Mouse (Mus musculus): ENCODE results near the gene Shank1. TPM values are rescaled to one million over a fixed set of nuclear protein-coding genes. Genes with fewer than 3 reads are reported as not detected.
A peak's percentile ranks its signal among the peaks of the same experiment; 100 is the strongest.

Shank1 gene
- polyA plus RNA-seq, 1 experiment from 2014 or later, result 3.4 TPM

DNA sequence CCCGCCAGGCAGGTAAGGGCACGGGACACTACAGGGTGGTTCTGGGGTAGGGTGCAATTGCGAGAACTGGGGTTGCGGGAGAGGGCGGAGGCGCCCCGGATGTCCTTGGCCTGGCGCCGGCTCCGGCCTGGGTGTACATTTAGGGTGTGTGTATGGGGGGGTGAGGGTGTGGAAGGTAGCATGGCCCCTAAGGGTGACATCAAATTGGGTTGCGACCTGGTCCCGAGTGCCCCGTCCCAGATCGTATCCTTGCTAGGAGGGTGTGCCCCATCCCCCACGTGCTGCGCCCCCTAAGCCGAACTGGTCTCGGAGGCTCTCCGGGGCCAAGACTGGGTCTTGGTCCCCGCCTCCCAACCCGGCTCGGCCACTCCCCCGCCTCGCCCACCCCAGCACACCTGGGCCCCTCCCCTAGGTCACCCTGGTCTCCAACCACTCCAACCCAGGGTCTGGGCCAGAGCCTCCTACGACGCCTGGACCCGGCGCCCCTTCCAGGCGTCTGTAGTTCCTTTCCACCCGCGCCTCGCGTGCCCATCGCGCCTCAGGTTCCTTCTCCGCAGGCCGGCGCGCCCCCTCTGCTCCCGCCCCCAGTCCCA, 328 bp downstream of the Shank1 start:
- H3K4me1 ChIP-seq (ENCODE audit: control insufficient read depth, insufficient read depth, low read length), result peaks cover 21% of the 10 kb centered on the region
- peak overlapping the region; percentile 64 for H3K9ac ChIP-seq (ENCODE audit: low read length)
- peaks cover 12% of the 10 kb centered on the region for H3K27me3 ChIP-seq (ENCODE audit: control insufficient read depth, insufficient read depth, low read length)
- ATAC-seq (ENCODE audit: low FRiP score) (peak; percentile 54), DNase-seq (ENCODE audit: low spot score, missing footprints) (peak; percentile 93)
- under 1% methylated on average over 34 of the region's 40 CpGs for WGBS
- H3K36me3 ChIP-seq (ENCODE audit: control insufficient read depth, insufficient read depth, low read length), result 0 out of 2 replicates have a peak, but pooled peaks cover 2% of the 10 kb centered on the region
- H3K9me3 ChIP-seq (ENCODE audit: control insufficient read depth, low read length), result no peaks in the 10 kb centered on the region
- H3K27ac ChIP-seq (ENCODE audit: low read depth, low read length), result peak overlapping the region; percentile 20; the same call in 1 of the 2 replicates
- peak overlapping the region; percentile 98 for H3K4me2 ChIP-seq
- peak overlapping the region; percentile 50 for H3K4me3 ChIP-seq (ENCODE audit: low read depth, low read length)

DNA sequence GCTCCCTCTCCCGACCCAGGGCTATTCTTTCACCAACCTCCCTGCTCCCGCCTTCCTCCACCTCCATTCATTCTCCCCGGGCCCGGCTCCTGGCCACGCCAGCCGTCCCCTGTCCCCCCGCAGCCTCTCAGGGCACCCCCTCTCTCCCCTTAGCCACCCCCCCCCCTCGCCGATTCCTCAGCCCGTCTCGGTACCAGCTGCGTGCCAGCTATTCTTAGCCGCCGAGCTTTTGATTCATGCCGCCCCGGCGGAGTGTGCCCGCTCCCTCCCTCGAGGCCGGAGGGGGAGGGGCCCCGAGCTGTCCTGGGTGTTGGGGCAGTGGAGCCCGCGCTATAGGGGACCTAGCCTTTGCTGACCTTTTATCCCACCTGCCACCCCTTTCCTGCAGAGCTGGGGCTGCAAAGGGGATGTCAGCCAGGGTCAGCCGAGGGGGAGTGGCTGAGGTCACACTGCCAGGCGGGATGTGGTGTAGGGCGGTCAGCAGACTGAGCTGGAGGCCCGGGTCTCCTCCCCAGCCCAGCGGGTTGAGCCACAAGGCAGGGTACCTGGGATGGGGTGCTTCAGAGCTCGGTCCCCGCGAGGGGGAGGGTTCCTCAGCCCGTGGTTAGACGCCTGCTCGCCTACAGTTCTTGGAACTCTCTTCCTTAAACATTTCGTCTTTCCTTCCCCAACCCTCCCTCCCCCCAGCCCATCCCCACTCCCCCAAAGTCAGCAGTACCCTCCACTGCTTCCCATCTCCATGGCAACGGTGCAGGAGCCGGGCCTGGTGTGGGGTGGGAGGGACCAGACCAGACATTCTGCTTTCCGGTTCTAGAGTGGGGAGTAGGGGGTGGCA, 1.0 kb downstream of the Shank1 start:
- DNase-seq (ENCODE audit: low spot score, missing footprints) (peak; percentile 94), ATAC-seq (ENCODE audit: low FRiP score) (peak; percentile 67)
- Histone ChIP-seq H3K4me3 (ENCODE audit: low read depth, low read length) (peak overlapping the region; percentile 50), H3K27ac (ENCODE audit: low read depth, low read length) (peak overlapping the region; percentile 20; the same call in 1 of the 2 replicates), H3K4me1 (ENCODE audit: control insufficient read depth, insufficient read depth, low read length) (peaks cover 16% of the 10 kb centered on the region), H3K9me3 (ENCODE audit: control insufficient read depth, low read length) (no peaks in the 10 kb centered on the region), H3K9ac (ENCODE audit: low read length) (peak overlapping the region; percentile 64), H3K4me2 (peak overlapping the region; percentile 98), H3K36me3 (ENCODE audit: control insufficient read depth, insufficient read depth, low read length) (0 out of 2 replicates have a peak, but pooled peaks cover 2% of the 10 kb centered on the region), H3K27me3 (ENCODE audit: control insufficient read depth, insufficient read depth, low read length) (peaks cover 12% of the 10 kb centered on the region)
- 1% methylated on average over 31 of the region's 38 CpGs for WGBS

DNA sequence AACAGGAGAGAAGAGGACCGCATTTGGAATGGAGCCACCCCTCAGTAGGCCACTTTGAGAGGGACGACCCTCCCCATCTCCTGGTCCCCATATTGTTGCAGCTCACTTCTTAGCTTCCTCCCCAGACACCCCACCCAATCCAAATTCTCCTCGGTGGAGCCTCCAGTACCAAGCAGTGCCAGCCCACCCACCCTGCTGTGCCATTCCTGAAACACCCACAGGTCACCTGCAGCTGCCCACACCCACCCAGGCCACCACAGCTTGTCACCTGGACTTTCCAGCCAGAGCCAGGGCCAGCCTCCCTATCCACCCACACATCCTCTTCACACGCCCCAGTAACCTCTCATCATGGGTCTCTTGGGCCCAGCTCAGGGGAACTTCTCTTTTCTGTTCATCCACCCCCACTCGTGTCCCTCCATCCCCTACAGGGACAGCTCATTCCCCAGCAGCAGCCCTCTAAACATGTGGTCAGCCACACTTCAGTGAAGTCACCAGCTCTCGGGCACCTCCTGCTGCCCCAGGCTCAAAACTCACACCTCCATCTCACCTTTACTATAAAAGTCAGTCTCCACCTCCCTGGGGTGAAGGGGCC, 1.8 kb downstream of the Shank1 start:
- 13% methylated on average over 6 of the region's 6 CpGs for WGBS
- H3K4me2 ChIP-seq, result peak overlapping the region; percentile 98
- DNase-seq (ENCODE audit: low spot score, missing footprints) (peak; percentile 82), ATAC-seq (ENCODE audit: low FRiP score) (peak; percentile 2; the same call in 1 of the 2 replicates)
- 0 out of 2 replicates have a peak, but pooled peaks cover 2% of the 10 kb centered on the region for H3K36me3 ChIP-seq (ENCODE audit: control insufficient read depth, insufficient read depth, low read length)
- H3K27ac ChIP-seq (ENCODE audit: low read depth, low read length), result no peak overlapping the region; the same call in 1 of the 2 replicates
- no peak overlapping the region for H3K9ac ChIP-seq (ENCODE audit: low read length)
- peaks cover 16% of the 10 kb centered on the region for H3K4me1 ChIP-seq (ENCODE audit: control insufficient read depth, insufficient read depth, low read length)
- peaks cover 12% of the 10 kb centered on the region for H3K27me3 ChIP-seq (ENCODE audit: control insufficient read depth, insufficient read depth, low read length)
- no peaks in the 10 kb centered on the region for H3K9me3 ChIP-seq (ENCODE audit: control insufficient read depth, low read length)
- no peak overlapping the region; the same call in 1 of the 2 replicates for H3K4me3 ChIP-seq (ENCODE audit: low read depth, low read length)

DNA sequence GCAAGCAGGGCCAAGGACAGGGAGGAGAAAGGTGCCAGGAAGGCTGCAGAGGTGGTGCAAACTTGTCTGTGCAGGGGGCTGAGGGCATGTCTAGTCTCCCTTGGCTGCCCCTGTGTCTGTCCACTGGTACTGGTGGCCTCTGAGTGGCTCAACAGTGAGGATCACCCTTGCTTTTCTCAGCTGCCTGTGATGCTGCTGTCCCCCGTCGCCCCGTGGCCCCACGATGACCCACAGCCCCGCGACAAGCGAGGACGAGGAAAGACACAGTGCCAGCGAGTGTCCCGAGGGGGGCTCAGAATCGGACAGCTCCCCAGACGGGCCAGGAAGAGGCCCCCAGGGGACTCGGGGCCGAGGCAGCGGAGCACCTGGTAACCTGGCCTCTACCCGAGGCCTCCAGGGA, 2.4 kb downstream of the Shank1 start:
- no peak overlapping the region for H3K4me2 ChIP-seq
- H3K27ac ChIP-seq (ENCODE audit: low read depth, low read length), result no peak overlapping the region
- DNase-seq (ENCODE audit: low spot score, missing footprints) (no peak), ATAC-seq (ENCODE audit: low FRiP score) (no peak)
- H3K36me3 ChIP-seq (ENCODE audit: control insufficient read depth, insufficient read depth, low read length), result 0 out of 2 replicates have a peak, but pooled peaks cover 2% of the 10 kb centered on the region
- H3K9me3 ChIP-seq (ENCODE audit: control insufficient read depth, low read length), result no peaks in the 10 kb centered on the region
- peaks cover 16% of the 10 kb centered on the region for H3K4me1 ChIP-seq (ENCODE audit: control insufficient read depth, insufficient read depth, low read length)
- H3K27me3 ChIP-seq (ENCODE audit: control insufficient read depth, insufficient read depth, low read length), result peaks cover 8% of the 10 kb centered on the region
- no peak overlapping the region for H3K4me3 ChIP-seq (ENCODE audit: low read depth, low read length)
- no peak overlapping the region for H3K9ac ChIP-seq (ENCODE audit: low read length)
- 64% methylated on average over 16 of the region's 16 CpGs for WGBS

DNA sequence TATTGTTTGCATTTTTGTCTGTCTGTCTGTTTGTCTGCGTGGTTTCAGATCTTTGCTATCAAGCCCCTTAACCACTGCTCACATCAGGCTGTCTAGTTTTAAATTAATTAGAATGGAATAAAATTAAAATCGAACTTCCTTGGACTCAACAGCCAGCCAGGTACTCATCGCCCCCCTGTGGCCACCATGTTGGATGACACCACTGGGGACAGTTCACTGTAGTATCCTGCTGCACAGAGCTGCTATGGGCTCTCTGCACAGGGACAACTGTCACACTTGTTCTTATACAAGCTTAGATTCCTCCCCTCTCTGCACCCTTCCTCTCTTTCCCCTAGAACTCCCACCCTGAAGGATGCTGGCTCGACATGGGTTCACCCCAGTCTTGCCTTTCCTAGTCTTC, 7.9 kb downstream of the Shank1 start:
- no peaks in the 10 kb centered on the region for H3K9me3 ChIP-seq (ENCODE audit: control insufficient read depth, low read length)
- H3K4me1 ChIP-seq (ENCODE audit: control insufficient read depth, insufficient read depth, low read length), result no peaks in the 10 kb centered on the region
- H3K36me3 ChIP-seq (ENCODE audit: control insufficient read depth, insufficient read depth, low read length), result 0 out of 2 replicates have a peak, but pooled peaks cover 2% of the 10 kb centered on the region
- WGBS, result 34% methylated on average over 4 of the region's 4 CpGs
- no peaks in the 10 kb centered on the region for H3K27me3 ChIP-seq (ENCODE audit: control insufficient read depth, insufficient read depth, low read length)
- no peak overlapping the region for H3K4me2 ChIP-seq
- no peak overlapping the region for H3K4me3 ChIP-seq (ENCODE audit: low read depth, low read length)
- peak; percentile 66; the same call in 1 of the 2 replicates for ATAC-seq (ENCODE audit: low FRiP score)
- no peak overlapping the region for H3K27ac ChIP-seq (ENCODE audit: low read depth, low read length)
- DNase-seq (ENCODE audit: low spot score, missing footprints), result peak; percentile 84
- no peak overlapping the region for H3K9ac ChIP-seq (ENCODE audit: low read length)

DNA sequence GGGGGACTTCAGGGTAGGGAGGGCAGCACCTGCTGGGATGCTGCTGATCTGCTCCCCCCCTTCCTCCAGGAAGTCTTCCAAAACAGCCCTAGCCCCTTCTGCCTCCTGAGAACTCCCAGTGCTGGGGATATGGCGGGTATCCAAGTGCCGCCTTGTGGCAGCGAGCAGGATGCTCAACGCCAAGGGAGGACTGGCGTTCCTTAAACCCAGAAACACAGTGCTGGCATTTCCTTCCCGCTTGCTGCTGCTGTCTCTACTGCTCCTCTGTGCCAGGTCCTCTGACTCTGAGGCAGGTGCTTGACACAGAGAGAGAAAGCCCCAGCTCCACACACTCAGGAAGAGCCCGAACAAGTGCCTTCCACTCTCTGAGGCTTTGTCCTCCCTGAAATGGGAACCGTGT, 10.8 kb downstream of the Shank1 start:
- no peak overlapping the region for H3K4me3 ChIP-seq (ENCODE audit: low read depth, low read length)
- no peaks in the 10 kb centered on the region for H3K36me3 ChIP-seq (ENCODE audit: control insufficient read depth, insufficient read depth, low read length)
- H3K9ac ChIP-seq (ENCODE audit: low read length), result no peak overlapping the region
- WGBS, result 56% methylated on average over 8 of the region's 8 CpGs
- no peak overlapping the region for H3K27ac ChIP-seq (ENCODE audit: low read depth, low read length)
- no peak for DNase-seq (ENCODE audit: low spot score, missing footprints)
- H3K9me3 ChIP-seq (ENCODE audit: control insufficient read depth, low read length), result no peaks in the 10 kb centered on the region
- H3K4me1 ChIP-seq (ENCODE audit: control insufficient read depth, insufficient read depth, low read length), result no peaks in the 10 kb centered on the region
- no peak for ATAC-seq (ENCODE audit: low FRiP score)
- no peak overlapping the region for H3K4me2 ChIP-seq
- H3K27me3 ChIP-seq (ENCODE audit: control insufficient read depth, insufficient read depth, low read length), result no peaks in the 10 kb centered on the region

DNA sequence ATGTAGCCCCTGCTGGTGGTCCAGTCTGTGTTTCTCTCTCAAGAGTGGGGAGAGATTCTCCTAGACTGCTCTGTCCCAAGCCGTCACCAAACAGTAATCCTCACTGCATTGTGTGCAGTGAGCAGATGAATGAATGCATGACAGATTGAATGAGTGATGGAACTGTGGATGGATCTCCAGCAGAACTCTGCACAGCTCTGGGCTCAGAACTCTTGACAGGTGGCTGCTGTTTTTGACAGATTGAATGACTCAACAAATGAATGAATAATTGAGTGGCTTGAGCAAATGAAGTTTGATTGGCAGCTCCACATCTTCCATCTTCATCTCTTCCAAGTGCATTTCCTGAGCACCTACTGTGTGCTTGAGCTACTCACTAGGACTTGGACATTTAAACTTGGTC, 12.2 kb downstream of the Shank1 start:
- Histone ChIP-seq H3K4me3 (ENCODE audit: low read depth, low read length) (no peak overlapping the region), H3K4me1 (ENCODE audit: control insufficient read depth, insufficient read depth, low read length) (peaks cover 4% of the 10 kb centered on the region), H3K36me3 (ENCODE audit: control insufficient read depth, insufficient read depth, low read length) (no peaks in the 10 kb centered on the region), H3K27me3 (ENCODE audit: control insufficient read depth, insufficient read depth, low read length) (no peaks in the 10 kb centered on the region), H3K4me2 (no peak overlapping the region), H3K9me3 (ENCODE audit: control insufficient read depth, low read length) (no peaks in the 10 kb centered on the region), H3K9ac (ENCODE audit: low read length) (no peak overlapping the region), H3K27ac (ENCODE audit: low read depth, low read length) (no peak overlapping the region)
- DNase-seq (ENCODE audit: low spot score, missing footprints) (no peak), ATAC-seq (ENCODE audit: low FRiP score) (no peak)
- WGBS, result 89% methylated on average over 1 of the region's 1 CpGs

DNA sequence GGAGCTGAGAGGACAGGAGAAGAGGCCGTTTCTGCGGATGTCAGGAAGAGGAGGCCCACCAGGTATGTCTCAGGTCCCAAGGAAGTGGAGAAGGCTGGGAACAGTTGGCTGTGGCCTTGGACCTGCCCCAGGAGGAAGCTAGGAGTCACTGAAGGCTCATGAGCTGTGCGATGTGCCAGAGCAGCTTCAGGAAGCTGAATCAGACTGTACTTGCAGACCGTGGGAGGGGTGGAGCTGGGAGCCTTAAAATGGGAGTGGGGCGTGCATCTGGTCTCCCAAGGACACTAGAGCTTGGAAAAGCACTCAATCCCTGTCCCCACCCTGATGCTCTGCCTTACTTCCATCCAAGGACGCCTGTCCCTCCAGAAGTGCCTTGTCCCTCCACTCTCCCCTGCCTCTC, 16.6 kb downstream of the Shank1 start:
- 73% methylated on average over 6 of the region's 6 CpGs for WGBS
- DNase-seq (ENCODE audit: low spot score, missing footprints), result peak; percentile 78
- no peak overlapping the region for H3K4me3 ChIP-seq (ENCODE audit: low read depth, low read length)
- H3K4me2 ChIP-seq, result no peak overlapping the region
- no peak for ATAC-seq (ENCODE audit: low FRiP score)
- no peaks in the 10 kb centered on the region for H3K36me3 ChIP-seq (ENCODE audit: control insufficient read depth, insufficient read depth, low read length)
- H3K27ac ChIP-seq (ENCODE audit: low read depth, low read length), result no peak overlapping the region
- no peak overlapping the region for H3K9ac ChIP-seq (ENCODE audit: low read length)
- no peaks in the 10 kb centered on the region for H3K9me3 ChIP-seq (ENCODE audit: control insufficient read depth, low read length)
- peaks cover 4% of the 10 kb centered on the region for H3K4me1 ChIP-seq (ENCODE audit: control insufficient read depth, insufficient read depth, low read length)
- H3K27me3 ChIP-seq (ENCODE audit: control insufficient read depth, insufficient read depth, low read length), result no peaks in the 10 kb centered on the region

DNA sequence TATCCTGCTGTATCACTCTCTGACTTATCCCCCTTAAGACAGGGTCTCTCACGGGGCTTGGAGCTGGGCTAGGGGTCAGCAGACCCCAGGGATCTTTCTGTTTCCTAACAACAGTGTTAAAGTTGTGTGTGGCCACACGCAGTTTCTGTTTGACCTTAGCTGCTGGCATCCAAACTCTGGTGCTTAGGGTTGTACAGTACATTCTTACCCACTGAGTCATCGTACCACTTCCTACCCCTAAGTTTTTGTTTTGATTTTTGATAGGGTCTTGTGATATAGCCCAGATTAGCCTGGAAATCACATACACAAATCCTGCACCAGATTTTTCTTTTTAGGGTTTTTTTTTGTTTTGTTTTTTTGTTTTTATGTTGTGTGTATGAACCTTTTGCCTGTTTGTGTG, 22.3 kb downstream of the Shank1 start:
- Histone ChIP-seq H3K36me3 (ENCODE audit: control insufficient read depth, insufficient read depth, low read length) (no peaks in the 10 kb centered on the region), H3K4me1 (ENCODE audit: control insufficient read depth, insufficient read depth, low read length) (peaks cover 6% of the 10 kb centered on the region; the same call in 1 of the 2 replicates), H3K9me3 (ENCODE audit: control insufficient read depth, low read length) (no peaks in the 10 kb centered on the region), H3K9ac (ENCODE audit: low read length) (no peak overlapping the region), H3K4me3 (ENCODE audit: low read depth, low read length) (no peak overlapping the region), H3K27me3 (ENCODE audit: control insufficient read depth, insufficient read depth, low read length) (peaks cover 30% of the 10 kb centered on the region), H3K27ac (ENCODE audit: low read depth, low read length) (no peak overlapping the region), H3K4me2 (no peak overlapping the region)
- WGBS, result 80% methylated on average over 3 of the region's 3 CpGs
- ATAC-seq (ENCODE audit: low FRiP score) (no peak), DNase-seq (ENCODE audit: low spot score, missing footprints) (peak; percentile 45)

All from midbrain, embryonic 11.5 days (tissue).